Mouse (Mus musculus) CH12.LX (cell line): ENCODE results near the gene Exoc3l4.

Source experiments
- CHD1 ChIP-seq: IDR thresholded peaks from 2 replicates; pipeline ENCODE4 v1.6.1; 2012; ENCODE audit warnings: low read depth, low read length, improper control_type of control experiment, inconsistent platforms
- CTCF ChIP-seq, 2 experiments: IDR thresholded peaks in 1 of 2; conservative IDR thresholded peaks in 1 of 2; 2 replicates each; pipeline ENCODE4 v1.5.1; 2011 to 2012; ENCODE audit warnings: low read depth in 2 of 2, low read length in 2 of 2, improper control_type of control experiment in 1 of 2, inconsistent platforms in 1 of 2, mild to moderate bottlenecking in 1 of 2, moderate library complexity in 1 of 2
- ELF1 ChIP-seq: IDR thresholded peaks from 2 replicates; pipeline ENCODE4 v1.6.1; 2014; ENCODE audit warnings: low read depth, mild to moderate bottlenecking, inconsistent platforms, low read length, improper control_type of control experiment
- ETS1 ChIP-seq: conservative IDR thresholded peaks from 2 replicates; pipeline ENCODE4 v1.6.1; 2012; ENCODE audit warnings: low read depth, mild to moderate bottlenecking, inconsistent platforms, low read length, improper control_type of control experiment, moderate library complexity
- JUND ChIP-seq: conservative IDR thresholded peaks from 2 replicates; pipeline ENCODE4 v1.6.1; 2011; ENCODE audit warnings: low read depth, low read length, improper control_type of control experiment
- MAX ChIP-seq: IDR thresholded peaks from 2 replicates; pipeline ENCODE4 v1.6.1; 2011; ENCODE audit warnings: low read length, improper control_type of control experiment
- MXI1 ChIP-seq: IDR thresholded peaks from 2 replicates; pipeline ENCODE4 v1.6.1; 2011; ENCODE audit warnings: mild to moderate bottlenecking, low read depth, low read length, improper control_type of control experiment
- POLR2A ChIP-seq: IDR thresholded peaks from 2 replicates; pipeline ENCODE4 v1.6.1; 2011; ENCODE audit warnings: low read depth, mild to moderate bottlenecking, improper control_type of control experiment, low read length
- POLR2AphosphoS2 ChIP-seq: IDR thresholded peaks from 2 replicates; pipeline ENCODE4 v1.6.1; 2011; ENCODE audit warnings: low read depth, low read length, improper control_type of control experiment
- RAD21 ChIP-seq: IDR thresholded peaks from 2 replicates; pipeline ENCODE4 v1.6.1; 2011; ENCODE audit warnings: low read depth, mild to moderate bottlenecking, low read length, improper control_type of control experiment, moderate library complexity
- TCF12 ChIP-seq: IDR thresholded peaks from 2 replicates; pipeline ENCODE4 v1.6.1; 2014; ENCODE audit warnings: low read depth, mild to moderate bottlenecking, inconsistent platforms, low read length, improper control_type of control experiment
- USF1 ChIP-seq: IDR thresholded peaks from 2 replicates; pipeline ENCODE4 v1.6.1; 2014; ENCODE audit warnings: low read depth, mild to moderate bottlenecking, inconsistent platforms, low read length, improper control_type of control experiment
- ZMIZ1 ChIP-seq: IDR thresholded peaks from 2 replicates; pipeline ENCODE4 v1.6.1; 2012; ENCODE audit warnings: low read depth, mild to moderate bottlenecking, inconsistent platforms, low read length, improper control_type of control experiment

- TF ChIP-seq CTCF (conservative IDR thresholded peaks at IDR 0.05 in 1 of 2, IDR thresholded peaks at IDR 0.05 in 1 of 2; ENCODE audit: low read depth in 2 of 2, low read length in 2 of 2) (no peak), CHD1 (no peak), TCF12 (no peak), USF1 (no peak), POLR2AphosphoS2 (no peak), POLR2A (no peak), JUND (no peak), RAD21 (no peak), MXI1 (no peak), MAX (no peak), ETS1 (no peak), ELF1 (no peak), ZMIZ1 (no peak)
Observed at GRCm38 (mm10) chr12:111474384-111474783, 57.6 kb downstream of the Exoc3l4 start.
